Mouse (Mus musculus): ENCODE measurements around the gene Eea1.

DNA sequence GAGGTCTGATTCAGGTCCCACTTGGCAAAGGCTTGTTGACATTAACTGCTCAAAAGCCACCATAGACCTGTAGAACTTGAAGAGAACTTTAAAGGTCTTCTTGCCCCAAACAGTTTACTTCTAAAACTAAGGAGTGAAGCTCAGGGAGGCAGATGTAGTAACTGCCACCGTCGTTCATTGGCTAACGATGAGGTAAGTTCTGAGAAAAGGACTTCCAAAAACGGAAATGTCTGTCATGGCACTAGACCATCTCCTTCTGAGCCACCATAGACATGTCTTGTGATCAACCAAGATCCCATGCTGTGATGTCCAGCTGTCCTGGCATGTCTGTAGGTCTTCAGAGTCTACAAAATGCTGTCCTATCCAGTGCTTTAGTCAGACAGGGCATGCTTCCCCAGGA, 139.4 kb downstream of the Eea1 start:
- no peak for TF ChIP-seq POLR2A (IDR thresholded peaks at IDR 0.05; ENCODE audit: borderline replicate concordance, extremely low read depth, insufficient read depth, insufficient read length, poor library complexity, severe bottlenecking)
- no peak for TF ChIP-seq CTCF (IDR thresholded peaks at IDR 0.05; ENCODE audit: borderline replicate concordance, extremely low read depth, insufficient read depth, insufficient read length)

Measured in brain, embryonic 14.5 days (tissue).